Mouse (Mus musculus) small intestine, adult 2 months (tissue): ENCODE measurements around the gene Tle6.

ENCODE experiments used
- CTCF ChIP-seq: fragments of 200-500 bp; IDR thresholded peaks from 2 replicates; pipeline ENCODE4 v1.5.1; 2012; ENCODE audit warnings: low read depth, mild to moderate bottlenecking, control low read depth, inconsistent platforms, low read length, moderate library complexity, mixed read lengths; ENCODE audit not compliant: insufficient replicate concordance, insufficient read length; ENCODE audit errors: extremely low read depth
- POLR2A ChIP-seq: fragments of 200-500 bp; IDR thresholded peaks from 2 replicates; pipeline ENCODE4 v1.6.1; 2012; ENCODE audit warnings: low read depth, mild to moderate bottlenecking, control low read depth, inconsistent platforms, low read length, moderate library complexity

- TF ChIP-seq POLR2A = no peak
- TF ChIP-seq CTCF = no peak
These were observed 44.5 kb upstream of the Tle6 start for GRCm38 (mm10) chr10:81645391-81645790.
